Mouse (Mus musculus): ENCODE data around the gene Btn1a1. TPM values are rescaled to one million over a fixed set of nuclear protein-coding genes. Genes with fewer than 3 reads are reported as not detected.

Gene Btn1a1
- total RNA-seq (2015; ENCODE audit: low replicate concordance): 4.2 and 4.4 TPM in 2 replicates
- total RNA-seq (2017; ENCODE audit: low replicate concordance): 6.5 and 15.5 TPM in 2 replicates

- no peak for ATAC-seq (replicated peaks; ENCODE audit: low FRiP score, poor library complexity, severe bottlenecking)
Measured at GRCm38 (mm10) chr13:23465600-23466109, at the start of gene Btn1a1. TSS of gene Btn1a1 (minus strand) at chr13:23465901.

- no peak for ATAC-seq (replicated peaks; ENCODE audit: low FRiP score, poor library complexity, severe bottlenecking)
Measured at GRCm38 (mm10) chr13:23515281-23515680, 49.6 kb upstream of the Btn1a1 start.

GRCm38 (mm10) chr13:23513517-23513916, 47.8 kb upstream of the Btn1a1 start:
- ATAC-seq (replicated peaks; ENCODE audit: low FRiP score, poor library complexity, severe bottlenecking): no peak

- no peak for ATAC-seq (replicated peaks; ENCODE audit: low FRiP score, poor library complexity, severe bottlenecking)
Measured at GRCm38 (mm10) chr13:23510127-23510526, 44.4 kb upstream of the Btn1a1 start.

GRCm38 (mm10) chr13:23506819-23507515, 41.3 kb upstream of the Btn1a1 start:
- ATAC-seq (replicated peaks; ENCODE audit: low FRiP score, poor library complexity, severe bottlenecking): no peak

GRCm38 (mm10) chr13:23506351-23506750, 40.6 kb upstream of the Btn1a1 start:
- no peak for ATAC-seq (replicated peaks; ENCODE audit: low FRiP score, poor library complexity, severe bottlenecking)

- no peak for ATAC-seq (replicated peaks; ENCODE audit: low FRiP score, poor library complexity, severe bottlenecking)
Measured at GRCm38 (mm10) chr13:23505662-23506345, 40.1 kb upstream of the Btn1a1 start.

- ATAC-seq (replicated peaks; ENCODE audit: low FRiP score, poor library complexity, severe bottlenecking): 0 out of 2 replicates have a peak, but pooled peaks have one; percentile 62
Measured at GRCm38 (mm10) chr13:23503797-23504196, 38.1 kb upstream of the Btn1a1 start.

GRCm38 (mm10) chr13:23502916-23503315, 37.2 kb upstream of the Btn1a1 start:
- ATAC-seq (replicated peaks; ENCODE audit: low FRiP score, poor library complexity, severe bottlenecking): no peak

GRCm38 (mm10) chr13:23502031-23502567, 36.4 kb upstream of the Btn1a1 start:
- no peak for ATAC-seq (replicated peaks; ENCODE audit: low FRiP score, poor library complexity, severe bottlenecking)

- ATAC-seq (replicated peaks; ENCODE audit: low FRiP score, poor library complexity, severe bottlenecking): no peak
Measured at GRCm38 (mm10) chr13:23501511-23501910, 35.8 kb upstream of the Btn1a1 start.

- ATAC-seq (replicated peaks; ENCODE audit: low FRiP score, poor library complexity, severe bottlenecking): 0 out of 2 replicates have a peak, but pooled peaks have one; percentile 55
Measured at GRCm38 (mm10) chr13:23500424-23501200, 34.9 kb upstream of the Btn1a1 start.

- ATAC-seq (replicated peaks; ENCODE audit: low FRiP score, poor library complexity, severe bottlenecking): no peak
Measured at GRCm38 (mm10) chr13:23499943-23500342, 34.2 kb upstream of the Btn1a1 start.

- ATAC-seq (replicated peaks; ENCODE audit: low FRiP score, poor library complexity, severe bottlenecking): no peak
Measured at GRCm38 (mm10) chr13:23498653-23499052, 33.0 kb upstream of the Btn1a1 start.

- ATAC-seq (replicated peaks; ENCODE audit: low FRiP score, poor library complexity, severe bottlenecking): no peak
Measured at GRCm38 (mm10) chr13:23497656-23498321, 32.1 kb upstream of the Btn1a1 start.

- no peak for ATAC-seq (replicated peaks; ENCODE audit: low FRiP score, poor library complexity, severe bottlenecking)
Measured at GRCm38 (mm10) chr13:23495526-23495925, 29.8 kb upstream of the Btn1a1 start.

- no peak for ATAC-seq (replicated peaks; ENCODE audit: low FRiP score, poor library complexity, severe bottlenecking)
Measured at GRCm38 (mm10) chr13:23491990-23492389, 26.3 kb upstream of the Btn1a1 start.

GRCm38 (mm10) chr13:23491263-23491662, 25.6 kb upstream of the Btn1a1 start:
- ATAC-seq (replicated peaks; ENCODE audit: low FRiP score, poor library complexity, severe bottlenecking): no peak

GRCm38 (mm10) chr13:23490863-23491262, 25.2 kb upstream of the Btn1a1 start:
- no peak for ATAC-seq (replicated peaks; ENCODE audit: low FRiP score, poor library complexity, severe bottlenecking)

Data from erythroblast, adult 5-6 weeks (primary cell).